Mouse (Mus musculus): ENCODE data around the gene Jarid2. TPM values are rescaled to one million over a fixed set of nuclear protein-coding genes. Genes with fewer than 3 reads are reported as not detected.
"Not testable (repeated sequence)": the region's sequence is repeated elsewhere in the genome, so short reads cannot be mapped to it uniquely, and the experiment has no call there.

Gene Jarid2
- polyA plus RNA-seq, 1 experiment from 2014 or later: 57.9 TPM

DNA sequence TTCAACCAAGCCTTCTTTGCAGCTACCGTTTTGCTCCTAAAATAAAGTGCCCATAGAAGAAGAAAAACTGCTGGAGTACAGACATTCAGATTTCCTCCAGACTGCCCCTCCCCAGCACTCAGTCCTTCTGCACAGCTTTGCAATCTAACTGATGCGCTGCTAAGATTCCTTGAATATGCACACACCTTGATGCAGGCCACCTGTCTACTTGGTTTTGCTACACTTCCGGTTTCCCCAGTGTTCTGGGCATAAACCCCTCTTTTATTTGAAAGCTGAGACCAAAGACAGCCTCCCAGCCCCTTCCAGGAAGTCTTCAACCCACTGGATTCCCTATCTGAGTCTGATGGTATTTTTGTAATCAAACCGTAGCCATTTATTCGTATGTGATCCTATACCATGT, 18.2 kb upstream of the Jarid2 start:
- no peak for ATAC-seq (ENCODE audit: low read depth)
- no peaks in the 10 kb centered on the region for H3K9me3 ChIP-seq
- H3K27ac ChIP-seq (replicated peaks): no peak overlapping the region
- no peak overlapping the region for H3K4me2 ChIP-seq
- 73% methylated on average over 5 of the region's 5 CpGs for WGBS
- H3K4me1 ChIP-seq (replicated peaks): peaks cover 17% of the 10 kb centered on the region
- no peak overlapping the region for H3K9ac ChIP-seq
- H3K36me3 ChIP-seq: no peaks in the 10 kb centered on the region
- H3K27me3 ChIP-seq: no peaks in the 10 kb centered on the region
- H3K4me3 ChIP-seq: no peak overlapping the region

DNA sequence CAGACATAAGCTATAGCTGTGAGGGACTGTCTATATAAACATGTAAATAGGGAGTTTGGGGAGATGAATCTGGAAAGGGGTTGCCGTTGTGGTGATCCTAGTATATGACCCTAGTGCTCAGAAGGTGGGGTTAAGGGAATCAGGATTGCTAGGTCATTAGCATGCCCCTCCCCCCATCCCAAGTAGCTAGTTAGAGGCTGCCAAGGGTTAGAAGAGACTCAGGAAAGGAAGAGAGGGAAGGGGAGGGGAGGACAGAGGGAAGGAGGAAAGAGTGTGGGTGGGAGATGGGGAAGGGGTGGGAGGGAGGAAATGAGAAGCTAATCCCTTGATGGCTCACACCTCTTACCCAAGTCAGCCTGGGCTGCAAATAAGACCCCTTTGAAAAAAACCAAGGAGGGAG, 17.4 kb upstream of the Jarid2 start:
- peaks cover 13% of the 10 kb centered on the region for H3K4me1 ChIP-seq (replicated peaks)
- no peaks in the 10 kb centered on the region for H3K27me3 ChIP-seq
- WGBS: 23% methylated on average over 1 of the region's 1 CpGs
- no peaks in the 10 kb centered on the region for H3K36me3 ChIP-seq
- no peak overlapping the region for H3K4me2 ChIP-seq
- no peak overlapping the region for H3K4me3 ChIP-seq
- no peak overlapping the region for H3K27ac ChIP-seq (replicated peaks)
- no peaks in the 10 kb centered on the region for H3K9me3 ChIP-seq
- no peak for ATAC-seq (ENCODE audit: low read depth)
- H3K9ac ChIP-seq: no peak overlapping the region

GRCm38 (mm10) chr13:44715187-44715885, 13.9 kb upstream of the Jarid2 start:
- Histone ChIP-seq H3K9ac (no peak overlapping the region), H3K4me3 (no peak overlapping the region), H3K36me3 (no peaks in the 10 kb centered on the region), H3K4me1 (replicated peaks) (peaks cover 8% of the 10 kb centered on the region), H3K27me3 (no peaks in the 10 kb centered on the region), H3K9me3 (no peaks in the 10 kb centered on the region), H3K4me2 (peak overlapping the region; percentile 16; the same call in 1 of the 2 replicates), H3K27ac (replicated peaks) (no peak overlapping the region)
- ATAC-seq (ENCODE audit: low read depth): no peak
- 18% methylated on average over 10 of the region's 10 CpGs for WGBS

DNA sequence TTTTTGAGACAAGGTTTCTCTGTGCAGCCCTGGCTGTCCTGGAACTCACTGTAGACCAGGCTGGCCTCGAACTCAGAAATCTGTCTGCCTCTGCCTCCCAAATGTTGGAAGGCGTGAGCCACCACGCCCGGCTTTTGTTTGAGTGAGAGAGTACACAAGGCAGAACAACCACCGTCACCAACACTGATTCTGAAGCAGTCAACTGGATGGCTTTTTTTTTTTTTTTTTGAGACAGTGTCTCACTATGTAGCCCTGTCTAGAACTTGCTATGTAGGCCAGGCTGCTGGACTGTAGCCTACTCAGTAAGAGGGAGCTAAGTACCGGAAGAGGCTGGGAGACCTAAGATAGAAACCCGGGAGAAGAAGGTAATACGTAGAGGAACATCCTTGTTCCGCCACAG, 11.4 kb upstream of the Jarid2 start:
- no peak for ATAC-seq (ENCODE audit: low read depth)
- H3K4me2 ChIP-seq: no peak overlapping the region
- H3K36me3 ChIP-seq: no peaks in the 10 kb centered on the region
- no peaks in the 10 kb centered on the region for H3K9me3 ChIP-seq
- H3K4me1 ChIP-seq (replicated peaks): peaks cover 8% of the 10 kb centered on the region
- H3K27me3 ChIP-seq: no peaks in the 10 kb centered on the region
- no peak overlapping the region for H3K27ac ChIP-seq (replicated peaks)
- H3K4me3 ChIP-seq: no peak overlapping the region
- WGBS: 93% methylated on average over 9 of the region's 9 CpGs
- no peak overlapping the region for H3K9ac ChIP-seq

- not testable (repeated sequence) for H3K4me2 ChIP-seq; H3K27ac ChIP-seq (replicated peaks); H3K27me3 ChIP-seq; H3K4me3 ChIP-seq; H3K36me3 ChIP-seq; H3K4me1 ChIP-seq (replicated peaks); H3K9ac ChIP-seq; ATAC-seq (ENCODE audit: low read depth); H3K9me3 ChIP-seq
- WGBS: 95% methylated on average over 5 of the region's 5 CpGs
Observed at GRCm38 (mm10) chr13:44718465-44718864, 10.8 kb upstream of the Jarid2 start.

GRCm38 (mm10) chr13:44720094-44720493, 9.2 kb upstream of the Jarid2 start:
- H3K4me1 ChIP-seq (replicated peaks): peaks cover 8% of the 10 kb centered on the region
- H3K36me3 ChIP-seq: no peaks in the 10 kb centered on the region
- no peak overlapping the region for H3K27ac ChIP-seq (replicated peaks)
- no peak overlapping the region for H3K9ac ChIP-seq
- H3K9me3 ChIP-seq: no peaks in the 10 kb centered on the region
- no peak overlapping the region for H3K4me2 ChIP-seq
- WGBS: 68% methylated on average over 1 of the region's 1 CpGs
- ATAC-seq (ENCODE audit: low read depth): no peak
- H3K27me3 ChIP-seq: no peaks in the 10 kb centered on the region
- H3K4me3 ChIP-seq: no peak overlapping the region

- ATAC-seq (ENCODE audit: low read depth): no peak
- Histone ChIP-seq H3K9ac (no peak overlapping the region), H3K4me1 (replicated peaks) (no peaks in the 10 kb centered on the region), H3K36me3 (no peaks in the 10 kb centered on the region), H3K27me3 (no peaks in the 10 kb centered on the region), H3K4me2 (no peak overlapping the region), H3K4me3 (no peak overlapping the region), H3K9me3 (no peaks in the 10 kb centered on the region), H3K27ac (replicated peaks) (no peak overlapping the region)
- 79% methylated on average over 5 of the region's 5 CpGs for WGBS
Observed at GRCm38 (mm10) chr13:44721891-44722547, 7.3 kb upstream of the Jarid2 start.

DNA sequence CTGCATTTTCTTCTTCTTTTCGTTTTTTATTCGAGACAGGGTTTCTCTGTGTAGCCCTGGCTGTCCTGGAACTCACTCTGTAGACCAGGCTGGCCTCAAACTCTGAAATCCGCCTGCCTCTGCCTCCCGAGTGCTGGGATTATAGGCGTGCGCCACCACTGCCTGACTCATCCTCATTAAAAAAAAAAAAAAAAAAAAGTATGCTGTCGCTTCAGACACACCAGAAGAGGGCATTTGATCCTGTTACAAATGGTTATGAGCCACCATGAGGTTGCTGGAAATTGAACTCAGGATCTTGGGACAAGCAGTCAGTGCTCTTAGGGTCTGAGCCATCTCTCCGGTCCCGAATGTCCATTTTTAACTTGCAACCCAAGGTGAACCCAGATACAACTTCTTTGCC, 5.8 kb upstream of the Jarid2 start:
- not testable (repeated sequence) for H3K9me3 ChIP-seq; H3K4me3 ChIP-seq; H3K4me2 ChIP-seq; H3K36me3 ChIP-seq; H3K27ac ChIP-seq (replicated peaks); ATAC-seq (ENCODE audit: low read depth); H3K9ac ChIP-seq; H3K4me1 ChIP-seq (replicated peaks); H3K27me3 ChIP-seq
- 90% methylated on average over 9 of the region's 9 CpGs for WGBS

- 33% methylated on average over 1 of the region's 1 CpGs for WGBS
- Histone ChIP-seq H3K27ac (replicated peaks) (no peak overlapping the region), H3K4me1 (replicated peaks) (peaks cover 18% of the 10 kb centered on the region), H3K27me3 (no peaks in the 10 kb centered on the region), H3K9ac (no peak overlapping the region), H3K4me3 (no peak overlapping the region), H3K36me3 (no peaks in the 10 kb centered on the region), H3K4me2 (no peak overlapping the region), H3K9me3 (no peaks in the 10 kb centered on the region)
- no peak for ATAC-seq (ENCODE audit: low read depth)
Observed at GRCm38 (mm10) chr13:44728145-44728880, 961 bp upstream of the Jarid2 start.

DNA sequence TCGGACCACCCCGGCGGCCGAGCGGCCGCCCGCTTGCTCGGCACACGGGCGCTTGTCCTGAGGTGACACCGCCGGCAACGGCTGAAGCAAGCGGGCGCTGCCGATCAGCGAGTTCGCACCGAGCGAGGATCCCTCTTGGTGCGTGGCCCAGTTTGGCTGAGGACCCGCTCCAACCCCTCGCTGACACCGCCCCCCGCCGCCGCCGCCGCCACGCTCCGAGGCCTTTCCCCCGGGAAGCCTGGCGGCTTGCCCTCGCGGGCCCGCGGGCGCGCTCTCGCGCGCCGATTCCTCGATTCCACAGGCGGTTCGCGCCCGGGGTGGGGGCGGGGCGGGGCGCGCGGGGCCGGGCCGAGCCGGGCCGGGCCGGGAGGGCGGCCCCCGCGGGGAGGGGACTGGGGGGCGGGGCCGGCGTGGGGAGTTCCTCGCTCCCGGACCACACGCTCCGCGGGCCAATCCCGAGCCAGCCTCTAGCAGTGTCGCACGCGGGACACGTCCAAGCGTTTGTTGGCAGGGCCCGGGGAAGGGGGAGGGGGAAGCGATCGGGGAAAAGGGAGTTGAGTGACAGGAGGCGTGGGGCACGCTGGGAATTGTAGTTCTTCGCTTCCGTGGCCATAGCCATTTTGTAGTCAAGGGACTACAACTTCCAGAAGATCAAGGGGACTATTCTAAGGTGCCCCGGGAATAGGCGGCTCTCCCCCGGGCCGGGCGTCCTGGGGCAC, 1.0 kb downstream of the Jarid2 start:
- peak; percentile 97 for ATAC-seq (ENCODE audit: low read depth)

GRCm38 (mm10) chr13:44730939-44731551, 1.8 kb downstream of the Jarid2 start:
- Histone ChIP-seq H3K4me2 (peak overlapping the region; percentile 70), H3K27me3 (no peaks in the 10 kb centered on the region), H3K27ac (replicated peaks) (peak overlapping the region; percentile 99), H3K4me1 (replicated peaks) (peaks cover 40% of the 10 kb centered on the region), H3K36me3 (no peaks in the 10 kb centered on the region), H3K9ac (peak overlapping the region; percentile 87), H3K4me3 (peak overlapping the region; percentile 78), H3K9me3 (no peaks in the 10 kb centered on the region)
- peak; percentile 86 for ATAC-seq (ENCODE audit: low read depth)
- WGBS: under 1% methylated on average over 37 of the region's 41 CpGs

More for the DNA sequence above, 1.0 kb downstream of the Jarid2 start:
- H3K9me3 ChIP-seq: no peaks in the 10 kb centered on the region
- peak overlapping the region; percentile 85 for H3K4me2 ChIP-seq
- H3K9ac ChIP-seq: peak overlapping the region; percentile 87
- H3K27ac ChIP-seq (replicated peaks): peak overlapping the region; percentile 99
- peak overlapping the region; percentile 78 for H3K4me3 ChIP-seq
- peaks cover 33% of the 10 kb centered on the region for H3K4me1 ChIP-seq (replicated peaks)
- under 1% methylated on average over 48 of the region's 87 CpGs for WGBS
- H3K27me3 ChIP-seq: no peaks in the 10 kb centered on the region
- H3K36me3 ChIP-seq: no peaks in the 10 kb centered on the region
